Mouse (Mus musculus) kidney, postnatal 0 days (tissue): ENCODE results near the gene Uaca. TPM values are rescaled to one million over a fixed set of nuclear protein-coding genes. Genes with fewer than 3 reads are reported as not detected.

Experiments used
- ATAC-seq: fragments of 200-750 bp; cut with Nextera tagmentation; replicated peaks from 2 replicates; pipeline ENCODE4 v1.8.0; 2017; ENCODE audit warnings: low read depth, moderate number of reproducible peaks, moderate TSS enrichment, moderate library complexity; ENCODE audit not compliant: low FRiP score
- DNase-seq: peaks from one replicate; pipeline ENCODE4 v3.0.0-alpha.2; 2016; ENCODE audit warnings: low spot score
- H3K27ac ChIP-seq: fragments of 300-500 bp; sonication (generic); 2 replicates; pipeline ENCODE4 v1.5.1; 2014; ENCODE audit warnings: mild to moderate bottlenecking
- H3K27me3 ChIP-seq: fragments of 300-500 bp; sonication (generic); 2 replicates; pipeline ENCODE4 v1.6.1; 2014; ENCODE audit warnings: low read length, mixed read lengths; ENCODE audit not compliant: insufficient read depth
- H3K36me3 ChIP-seq: fragments of 300-500 bp; sonication (generic); 2 replicates; pipeline ENCODE4 v1.6.1; 2014; ENCODE audit warnings: low read length, mixed read lengths; ENCODE audit not compliant: insufficient read depth
- H3K4me1 ChIP-seq: fragments of 300-500 bp; sonication (generic); replicated peaks from 2 replicates; pipeline ENCODE4 v1.6.1; 2014; ENCODE audit warnings: antibody characterized with exemption, low read length, mixed read lengths; ENCODE audit not compliant: insufficient read depth
- H3K4me2 ChIP-seq: fragments of 300-500 bp; sonication (generic); 2 replicates; pipeline ENCODE4 v1.6.1; 2014; ENCODE audit warnings: mild to moderate bottlenecking, low read length, moderate library complexity, mixed read lengths
- H3K4me3 ChIP-seq: fragments of 300-500 bp; sonication (generic); replicated peaks from 2 replicates; pipeline ENCODE4 v1.5.1; 2014; ENCODE audit warnings: low read depth, low read length
- H3K9ac ChIP-seq: fragments of 300-500 bp; sonication (generic); 2 replicates; pipeline ENCODE4 v1.6.1; 2014; ENCODE audit warnings: low read depth, low read length
- H3K9me3 ChIP-seq: fragments of 300-500 bp; sonication (generic); replicated peaks from 2 replicates; pipeline ENCODE4 v1.6.1; 2016; ENCODE audit warnings: low read length, inconsistent platforms, mixed read lengths
- CTCF ChIP-seq: IDR thresholded peaks from 2 replicates; pipeline ENCODE4 v1.5.1; 2016; ENCODE audit warnings: antibody characterized with exemption, low read depth, mild to moderate bottlenecking, moderate library complexity
- WGBS: fragments of 180-500 bp; shearing (Covaris S2); extraction: QIAGEN DNeasy Blood & Tissue Kit; methylation state at CpG from one replicate; pipeline ENCODE4 v1.1.7; 2014; 5-methylcytosine and 5-hydroxymethylcytosine counted together
- polyA plus RNA-seq: library from polyadenylated mRNA; unstranded; fragments of >200 nt; fragmentation: Nextera tagmentation; extraction: Ambion mirVana; gene quantifications from 2 replicates; pipeline ENCODE4 v1.2.1, GENCODE M21; 2015

The Uaca gene
- polyA plus RNA-seq, 1 experiment from 2014 or later, result 26.9 TPM

- ATAC-seq (no peak), DNase-seq (no peak)
- peaks cover 16% of the 10 kb centered on the region; the same call in 1 of the 2 replicates for H3K4me1 ChIP-seq
- TF ChIP-seq CTCF, result no peak
- no peak overlapping the region for H3K4me3 ChIP-seq
- no peaks in the 10 kb centered on the region for H3K27me3 ChIP-seq
- WGBS, result 76% methylated on average over 6 of the region's 6 CpGs
- no peak overlapping the region for H3K9ac ChIP-seq
- H3K36me3 ChIP-seq, result no peaks in the 10 kb centered on the region
- no peaks in the 10 kb centered on the region for H3K9me3 ChIP-seq
- H3K27ac ChIP-seq, result no peak overlapping the region
- H3K4me2 ChIP-seq, result no peak overlapping the region
Measured at GRCm38 (mm10) chr9:60843415-60844076, 49.2 kb downstream of the Uaca start.

- no peaks in the 10 kb centered on the region for H3K4me1 ChIP-seq
- H3K36me3 ChIP-seq, result no peaks in the 10 kb centered on the region
- ATAC-seq (no peak), DNase-seq (peak; percentile 66)
- 46% methylated on average over 9 of the region's 9 CpGs for WGBS
- no peaks in the 10 kb centered on the region for H3K27me3 ChIP-seq
- H3K27ac ChIP-seq, result peak overlapping the region; percentile 21
- no peak for TF ChIP-seq CTCF
- H3K9me3 ChIP-seq, result no peaks in the 10 kb centered on the region
- H3K4me2 ChIP-seq, result no peak overlapping the region
- no peak overlapping the region for H3K4me3 ChIP-seq
- no peak overlapping the region for H3K9ac ChIP-seq
Measured at GRCm38 (mm10) chr9:60848730-60849129, 54.4 kb downstream of the Uaca start.

GRCm38 (mm10) chr9:60849986-60850385, 55.6 kb downstream of the Uaca start:
- Histone ChIP-seq H3K36me3 (no peaks in the 10 kb centered on the region), H3K9ac (no peak overlapping the region), H3K9me3 (no peaks in the 10 kb centered on the region), H3K4me3 (no peak overlapping the region), H3K4me2 (no peak overlapping the region), H3K27me3 (no peaks in the 10 kb centered on the region), H3K4me1 (no peaks in the 10 kb centered on the region), H3K27ac (peak overlapping the region; percentile 21; the same call in 1 of the 2 replicates)
- 69% methylated on average over 12 of the region's 12 CpGs for WGBS
- no peak for TF ChIP-seq CTCF
- DNase-seq (no peak), ATAC-seq (no peak)

- WGBS, result 86% methylated on average over 11 of the region's 11 CpGs
- TF ChIP-seq CTCF, result no peak
- no peak for ATAC-seq
- Histone ChIP-seq H3K36me3 (0 out of 2 replicates have a peak, but pooled peaks cover 5% of the 10 kb centered on the region), H3K27ac (no peak overlapping the region), H3K27me3 (no peaks in the 10 kb centered on the region), H3K9ac (no peak overlapping the region), H3K4me2 (no peak overlapping the region), H3K4me3 (no peak overlapping the region), H3K9me3 (no peaks in the 10 kb centered on the region), H3K4me1 (no peaks in the 10 kb centered on the region)
- DNase-seq, result no peak
Measured at GRCm38 (mm10) chr9:60854196-60854595, 59.9 kb downstream of the Uaca start.

GRCm38 (mm10) chr9:60857833-60858232, 63.5 kb downstream of the Uaca start:
- 19% methylated on average over 5 of the region's 5 CpGs for WGBS
- Histone ChIP-seq H3K27me3 (no peaks in the 10 kb centered on the region), H3K4me2 (no peak overlapping the region), H3K9ac (no peak overlapping the region), H3K36me3 (peaks cover 19% of the 10 kb centered on the region), H3K27ac (no peak overlapping the region), H3K9me3 (no peaks in the 10 kb centered on the region), H3K4me1 (no peaks in the 10 kb centered on the region), H3K4me3 (no peak overlapping the region)
- DNase-seq, result peak; percentile 92
- peak; percentile 81 for TF ChIP-seq CTCF
- peak; percentile 54; the same call in 1 of the 2 replicates for ATAC-seq

- WGBS, result 40% methylated on average over 11 of the region's 11 CpGs
- DNase-seq, result peak; percentile 87
- Histone ChIP-seq H3K4me3 (no peak overlapping the region), H3K4me2 (peak overlapping the region; percentile 31), H3K4me1 (no peaks in the 10 kb centered on the region), H3K36me3 (peaks cover 25% of the 10 kb centered on the region), H3K27me3 (no peaks in the 10 kb centered on the region), H3K27ac (no peak overlapping the region), H3K9me3 (no peaks in the 10 kb centered on the region), H3K9ac (no peak overlapping the region)
- TF ChIP-seq CTCF, result peak; percentile 94
- ATAC-seq, result no peak
Measured at GRCm38 (mm10) chr9:60858306-60858960, 64.1 kb downstream of the Uaca start.
